Mouse (Mus musculus): ENCODE measurements around the gene Emg1. TPM values are rescaled to one million over a fixed set of nuclear protein-coding genes. Genes with fewer than 3 reads are reported as not detected.

Gene Emg1
- 10 to 100 TPM; 50.7 to 51.1 TPM for total RNA-seq (2021)
- long read RNA-seq, experiment 1, transcript Emg1-201 (6 exons, 1,034 nt) = major isoform, 20 of 27 reads
- long read RNA-seq, experiment 1, partial matches to known transcripts = 1 of 27 reads
- long read RNA-seq, experiment 1, other reads (novel, unspliced or antisense) = 2 of 27 reads
- long read RNA-seq, experiment 2, full-length matches to known transcripts = 37 of 44 reads
- long read RNA-seq, experiment 2, partial matches to known transcripts = 1 of 44 reads
- long read RNA-seq, experiment 2, other reads (novel, unspliced or antisense) = 6 of 44 reads

DNA sequence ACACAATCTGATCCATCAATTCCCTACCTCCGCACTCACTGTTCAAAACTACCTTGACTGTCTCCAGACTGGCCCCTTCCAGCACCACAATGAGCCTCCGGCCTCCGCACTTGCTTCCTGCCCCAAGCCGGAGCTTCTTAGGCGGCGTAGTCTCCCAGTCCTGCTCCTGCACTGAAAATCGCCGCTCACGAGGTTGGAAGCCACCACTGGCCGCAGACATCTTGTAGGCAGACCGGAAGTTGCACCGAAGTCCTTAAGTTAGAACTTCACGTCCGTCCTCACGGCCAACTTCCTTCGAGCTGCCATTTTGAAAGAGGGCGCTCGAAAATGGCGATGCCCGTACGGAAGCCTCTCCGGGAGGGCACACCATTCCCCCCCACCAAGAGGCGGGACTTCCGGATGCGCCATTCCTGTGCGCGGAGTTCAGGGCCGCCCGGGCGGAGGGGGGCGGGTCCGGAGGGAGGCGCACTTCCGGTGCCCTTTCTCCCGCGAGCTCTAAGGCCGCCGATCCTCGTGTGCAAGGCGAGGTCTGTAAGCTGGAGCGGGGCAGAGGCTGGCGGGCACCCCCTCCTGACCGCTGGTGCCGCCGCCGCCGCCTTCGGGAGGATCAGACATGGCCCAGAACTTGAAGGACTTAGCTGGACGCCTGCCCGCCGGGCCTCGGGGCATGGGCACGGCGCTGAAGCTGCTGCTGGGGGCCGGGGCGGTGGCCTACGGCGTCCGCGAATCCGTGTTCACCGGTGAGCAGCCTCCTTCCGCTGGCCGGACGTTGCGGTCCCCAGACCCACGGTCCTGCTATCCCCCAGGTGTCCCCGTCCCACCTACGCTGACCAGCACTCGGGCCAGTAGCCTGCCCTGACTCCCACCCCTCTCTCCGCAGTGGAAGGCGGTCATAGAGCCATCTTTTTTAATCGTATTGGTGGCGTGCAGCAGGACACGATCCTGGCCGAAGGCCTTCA lies at the start of gene Emg1, which contains the start of gene Phb2:
Emg1 (minus strand) TSS at position 355 of the 959 bp plus-strand sequence.
Phb2 (plus strand) TSS at position 513 of the 959 bp plus-strand sequence.
- DNase-seq (ENCODE audit: low spot score in 2 of 2) = peak; percentile 94 to 98

DNA sequence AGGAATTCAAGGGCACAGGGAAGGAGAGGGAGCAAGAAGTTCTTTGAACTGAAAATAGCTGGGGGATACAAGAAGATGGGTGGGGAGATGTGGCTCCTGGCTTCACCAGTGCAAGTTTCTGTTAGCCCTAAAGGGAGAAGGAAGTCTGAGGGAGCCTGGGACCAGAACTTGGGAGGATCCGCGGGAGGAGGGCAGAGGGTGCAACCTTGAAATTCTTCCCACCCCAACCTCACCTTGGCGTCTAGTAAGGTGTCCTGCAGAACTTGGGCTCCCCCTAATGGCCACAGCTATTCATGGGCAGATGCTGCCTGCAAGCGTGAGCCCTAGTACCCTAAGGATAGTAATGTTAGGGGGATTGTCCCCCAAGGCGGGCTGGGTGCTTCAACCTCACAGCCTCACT lies 47.3 kb upstream of the Emg1 start:
- DNase-seq (ENCODE audit: low spot score in 2 of 2) = peak in 1 of 2 experiments; percentile 82

DNA sequence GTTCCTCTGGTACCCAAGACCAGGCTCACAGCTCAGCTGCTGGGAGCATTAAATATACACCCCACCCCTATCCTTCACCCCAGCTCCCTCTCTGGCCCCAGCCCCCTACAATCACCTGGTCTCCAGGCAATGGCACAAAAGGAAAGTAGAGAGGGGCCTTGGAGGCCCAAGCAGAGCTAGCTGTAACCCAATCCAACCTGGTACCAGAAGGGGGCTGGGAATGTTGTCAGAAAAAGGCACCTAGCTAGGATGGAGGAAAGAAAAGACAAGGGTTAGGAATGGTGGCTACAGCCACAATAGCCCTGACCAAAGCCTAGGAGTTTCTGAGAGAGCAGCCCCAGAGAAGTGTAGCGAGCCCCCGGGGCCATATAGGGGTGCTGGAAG lies 46.9 kb upstream of the Emg1 start:
- no peak for DNase-seq (ENCODE audit: low spot score in 2 of 2)

DNA sequence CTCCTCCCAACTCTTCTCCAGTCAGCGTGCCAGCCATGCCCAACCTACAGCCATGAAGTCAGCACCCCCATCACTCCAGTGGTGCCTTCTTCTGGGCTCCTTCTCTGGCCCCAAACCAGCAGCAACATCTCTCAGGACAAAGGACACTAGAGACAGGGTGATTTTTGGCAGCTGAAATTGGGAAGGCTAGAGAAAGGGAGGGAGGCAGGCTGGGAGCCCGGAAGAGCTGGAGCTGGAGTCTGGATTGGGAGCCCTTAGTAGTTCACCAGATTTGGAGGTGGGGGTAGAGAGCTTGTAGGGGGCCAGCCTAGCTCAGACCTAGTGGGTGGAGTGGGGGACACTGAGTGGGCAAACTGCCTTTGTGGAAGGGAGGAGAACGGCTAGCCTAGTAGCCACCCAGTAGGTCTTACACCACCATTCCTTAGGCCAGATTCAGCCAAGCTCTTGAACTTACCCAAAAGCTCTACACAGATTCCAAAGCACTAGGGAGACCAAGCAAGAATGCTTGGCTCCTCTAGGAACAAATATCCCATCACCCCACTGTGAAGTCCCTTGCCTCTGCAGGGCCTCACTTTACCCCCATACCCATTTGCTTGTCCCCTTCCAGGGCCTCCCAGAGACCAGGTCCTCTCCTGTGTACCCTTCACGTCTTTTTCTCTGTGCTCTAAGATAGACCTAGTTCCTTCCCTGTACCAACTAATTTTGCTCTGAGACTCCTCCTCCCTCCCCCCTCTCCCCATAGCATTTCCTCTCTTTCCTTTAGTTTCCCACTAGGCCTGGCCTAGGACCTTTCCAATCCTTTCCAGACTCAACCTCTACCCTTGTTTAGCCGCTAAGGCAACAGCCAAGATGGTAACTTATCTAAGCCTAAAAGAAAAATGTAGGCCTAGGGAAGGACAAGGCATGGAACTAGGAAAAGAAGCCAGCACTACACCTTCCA lies 46.2 kb upstream of the Emg1 start:
- peak in 1 of 2 experiments; percentile 77 for DNase-seq (ENCODE audit: low spot score in 2 of 2)

GRCm38 (mm10) chr6:124757351-124757880 lies 45.4 kb upstream of the Emg1 start:
- no peak for DNase-seq (ENCODE audit: low spot score in 2 of 2)

DNA sequence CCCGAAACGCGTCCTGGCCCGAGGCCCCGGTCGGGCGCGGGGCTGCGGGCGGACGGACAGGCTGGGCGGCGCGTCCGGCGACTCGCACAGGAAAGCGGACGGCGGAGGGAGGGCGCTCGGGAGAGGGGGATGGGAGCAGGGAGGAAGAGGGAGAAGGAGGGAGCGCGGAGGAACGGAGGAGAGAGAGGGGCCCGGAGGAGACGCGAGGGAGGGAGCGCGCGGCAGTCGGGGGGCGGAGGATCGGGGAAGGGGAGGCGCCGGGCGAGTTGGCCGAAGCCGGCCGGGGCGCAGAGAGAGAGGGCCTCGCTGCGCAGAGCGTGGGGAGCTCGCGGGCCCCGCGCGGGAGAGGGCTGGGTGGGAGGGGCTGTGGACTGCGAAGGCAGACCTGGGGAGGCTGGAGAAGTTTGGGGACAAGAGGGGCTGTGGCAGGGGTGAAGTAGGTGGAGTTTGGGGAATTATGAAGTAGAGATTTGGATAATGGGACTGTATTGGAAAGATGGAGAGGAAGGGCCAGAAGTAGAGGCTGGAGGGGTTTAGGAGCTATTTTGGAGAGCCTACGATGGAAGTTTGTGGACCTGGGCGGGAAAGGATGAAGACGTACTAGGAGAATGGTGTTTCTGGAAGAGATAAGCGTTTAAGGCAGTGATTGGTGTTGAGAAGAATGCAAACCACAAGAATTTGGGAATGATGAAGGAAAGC lies 44.8 kb upstream of the Emg1 start:
- DNase-seq (ENCODE audit: low spot score in 2 of 2) = peak in 1 of 2 experiments; percentile 86

DNA sequence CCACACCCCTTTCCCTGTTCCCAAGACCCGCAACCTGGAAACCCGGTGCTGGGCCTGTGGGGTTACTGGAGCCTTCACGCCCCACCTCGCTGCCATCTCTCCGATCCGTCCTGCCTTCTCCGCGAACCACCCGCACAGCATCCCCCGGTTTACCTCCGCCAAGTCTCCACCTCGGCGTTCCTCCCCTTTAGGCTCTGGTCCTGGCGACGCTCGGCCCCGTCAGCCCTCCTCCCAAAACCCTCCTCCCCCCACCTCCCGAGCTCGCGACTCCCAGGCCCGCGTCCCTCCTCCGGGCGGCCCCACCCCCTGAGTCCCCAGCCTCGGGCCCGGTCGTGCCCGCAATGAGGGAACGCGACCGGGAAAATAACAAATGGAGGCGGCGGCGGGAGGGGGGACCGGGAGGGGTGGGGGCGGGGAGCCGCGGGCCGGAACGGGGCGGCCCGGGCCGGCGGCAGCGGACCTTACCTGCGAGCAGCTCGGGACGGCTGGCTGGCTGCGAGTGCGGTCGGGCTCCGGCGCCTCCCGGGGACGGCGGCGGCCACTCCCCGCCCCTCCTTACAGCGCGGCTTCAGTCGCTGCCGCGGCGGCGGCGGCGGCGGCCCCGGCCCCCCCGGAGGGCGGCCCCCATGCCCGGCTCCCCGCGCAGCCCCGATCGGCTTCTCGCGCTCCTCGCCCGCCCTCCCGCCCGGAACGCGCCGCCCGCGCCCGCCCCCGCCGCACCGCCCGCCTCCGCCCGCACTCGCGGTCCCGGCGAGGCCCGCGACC lies 44.0 kb upstream of the Emg1 start, which contains the start of the genes Gm45234 and Atn1:
Gm45234 (minus strand) TSS at position 191 of the 765 bp plus-strand sequence.
Atn1 (minus strand) TSS at position 694 of the 765 bp plus-strand sequence.
- DNase-seq (ENCODE audit: low spot score in 2 of 2) = peak in 1 of 2 experiments; percentile 57

- no peak for DNase-seq (ENCODE audit: low spot score in 2 of 2)
These were observed 43.3 kb upstream of the Emg1 start for GRCm38 (mm10) chr6:124755306-124755705.

GRCm38 (mm10) chr6:124753861-124754260 lies 41.9 kb upstream of the Emg1 start:
- no peak for DNase-seq (ENCODE audit: low spot score in 2 of 2)

GRCm38 (mm10) chr6:124750405-124750804 lies 38.4 kb upstream of the Emg1 start:
- no peak for DNase-seq (ENCODE audit: low spot score in 2 of 2)

DNA sequence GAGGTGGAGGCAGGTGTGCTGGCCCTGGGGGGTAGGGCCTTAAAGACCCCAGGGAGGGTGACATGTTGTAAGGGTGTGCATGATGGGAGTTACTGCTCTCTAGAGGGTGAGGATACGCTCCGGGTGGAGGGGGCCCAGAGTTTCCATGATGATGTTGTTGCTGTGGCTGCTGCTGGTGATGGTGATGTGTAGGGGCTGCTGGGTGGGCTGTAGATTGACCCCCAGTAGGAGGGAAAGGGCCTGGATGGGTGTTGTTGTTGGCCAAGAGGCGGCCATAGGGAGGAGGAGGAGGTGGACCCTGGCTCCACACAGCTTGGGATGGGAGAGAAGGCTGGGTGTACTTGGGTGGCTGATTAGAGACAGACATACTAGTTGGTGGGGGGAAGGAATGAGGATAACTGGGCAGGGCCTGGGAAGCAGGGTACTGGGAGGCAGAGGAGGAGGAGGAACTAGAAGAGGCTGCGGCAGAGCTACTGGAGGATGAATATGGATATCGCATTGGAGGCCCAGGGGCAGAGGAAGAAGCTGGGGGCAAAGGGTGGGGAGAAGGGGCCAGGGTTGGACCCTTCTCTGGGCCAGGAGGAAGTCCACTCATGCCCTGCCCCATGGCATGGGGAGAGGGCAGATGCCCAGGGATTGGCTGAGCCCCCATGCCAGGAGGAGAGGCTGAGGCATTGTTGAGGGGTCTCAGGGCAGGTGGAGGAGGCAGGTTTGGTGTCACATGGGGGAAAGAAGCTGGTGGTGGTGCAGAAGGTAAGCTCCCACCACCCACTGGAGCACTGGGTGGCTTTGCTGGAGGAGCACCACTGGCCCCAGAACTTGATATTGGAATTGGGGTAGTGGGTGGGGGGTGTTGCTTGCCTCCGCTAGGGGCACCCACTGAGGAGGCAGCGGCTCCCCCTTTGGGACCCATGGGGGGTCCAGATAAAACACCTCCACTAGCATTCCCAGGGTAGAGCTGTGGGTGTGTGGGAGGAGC lies 35.0 kb upstream of the Emg1 start:
- no peak for DNase-seq (ENCODE audit: low spot score in 2 of 2)

GRCm38 (mm10) chr6:124746296-124746605 lies 34.3 kb upstream of the Emg1 start:
- DNase-seq (ENCODE audit: low spot score in 2 of 2) = no peak

DNA sequence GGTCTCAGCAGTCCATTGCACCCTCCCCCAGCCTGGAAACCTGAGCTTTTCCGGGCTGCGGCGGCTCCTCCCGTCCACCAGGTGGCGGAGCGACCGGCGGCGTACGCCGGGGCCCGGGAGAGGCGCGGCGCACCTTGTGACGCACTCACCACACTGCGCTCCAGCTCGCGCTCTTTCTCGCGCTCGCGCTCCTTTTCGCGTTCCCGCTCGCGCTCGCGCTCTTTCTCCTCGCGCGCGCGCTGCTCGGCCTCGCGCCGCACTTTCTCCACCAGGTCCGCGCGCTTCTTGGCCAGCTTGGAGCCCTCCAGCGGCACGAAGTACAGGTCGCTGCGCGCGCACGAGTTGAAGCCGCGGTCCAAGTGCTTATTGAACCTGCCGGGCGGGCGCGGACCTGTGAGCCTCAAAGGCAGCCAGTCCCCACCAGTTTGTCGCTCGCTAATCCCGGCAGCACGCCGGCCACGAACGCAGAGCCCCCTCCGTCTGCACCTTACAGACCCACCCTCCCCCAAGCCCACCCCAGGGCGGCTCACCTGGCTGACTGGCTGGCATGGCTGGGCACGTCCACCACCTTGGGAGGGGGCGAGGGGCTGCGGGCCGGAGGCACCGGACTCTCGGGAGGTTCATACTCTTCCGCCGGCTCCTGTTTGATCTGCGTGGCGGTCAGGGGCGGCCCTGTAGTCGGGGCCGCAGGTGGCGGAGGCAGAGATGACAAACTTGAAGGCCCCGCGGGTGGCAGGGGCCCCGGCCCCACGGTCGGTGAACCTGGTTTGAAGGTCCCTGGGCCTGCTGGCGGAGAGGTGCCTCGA lies 33.7 kb upstream of the Emg1 start:
- DNase-seq (ENCODE audit: low spot score in 2 of 2) = peak; percentile 94

DNA sequence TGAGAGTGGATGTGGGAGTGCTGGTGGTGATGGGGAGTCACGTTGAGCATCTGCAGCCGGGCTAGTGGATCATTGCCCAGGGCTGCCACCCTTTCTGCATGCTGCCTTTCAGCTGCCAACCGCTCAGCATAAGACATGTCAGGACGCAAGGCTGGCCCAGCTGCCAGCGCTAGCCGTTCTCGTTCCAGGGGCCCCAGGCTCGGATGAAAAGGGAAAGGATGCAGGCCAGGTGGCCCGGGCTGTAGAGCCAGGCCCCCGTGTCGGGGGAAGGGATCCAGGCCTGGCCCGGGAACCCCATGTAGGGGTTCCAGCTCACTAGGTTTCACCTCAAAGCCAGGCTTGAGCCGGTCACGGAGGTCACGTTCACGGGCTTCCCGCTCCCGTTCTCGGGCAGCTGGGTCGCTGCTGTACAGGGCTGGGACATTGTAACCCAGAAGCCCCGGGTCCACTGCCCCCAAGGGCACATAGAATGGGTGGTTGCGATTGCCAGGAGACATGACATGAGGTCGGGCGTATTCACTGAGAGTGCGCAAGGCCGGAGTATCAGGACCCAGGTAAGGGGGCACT lies 32.9 kb upstream of the Emg1 start:
- DNase-seq (ENCODE audit: low spot score in 2 of 2) = peak in 1 of 2 experiments; percentile 40

GRCm38 (mm10) chr6:124743647-124744046 lies 31.7 kb upstream of the Emg1 start:
- no peak for DNase-seq (ENCODE audit: low spot score in 2 of 2)

DNA sequence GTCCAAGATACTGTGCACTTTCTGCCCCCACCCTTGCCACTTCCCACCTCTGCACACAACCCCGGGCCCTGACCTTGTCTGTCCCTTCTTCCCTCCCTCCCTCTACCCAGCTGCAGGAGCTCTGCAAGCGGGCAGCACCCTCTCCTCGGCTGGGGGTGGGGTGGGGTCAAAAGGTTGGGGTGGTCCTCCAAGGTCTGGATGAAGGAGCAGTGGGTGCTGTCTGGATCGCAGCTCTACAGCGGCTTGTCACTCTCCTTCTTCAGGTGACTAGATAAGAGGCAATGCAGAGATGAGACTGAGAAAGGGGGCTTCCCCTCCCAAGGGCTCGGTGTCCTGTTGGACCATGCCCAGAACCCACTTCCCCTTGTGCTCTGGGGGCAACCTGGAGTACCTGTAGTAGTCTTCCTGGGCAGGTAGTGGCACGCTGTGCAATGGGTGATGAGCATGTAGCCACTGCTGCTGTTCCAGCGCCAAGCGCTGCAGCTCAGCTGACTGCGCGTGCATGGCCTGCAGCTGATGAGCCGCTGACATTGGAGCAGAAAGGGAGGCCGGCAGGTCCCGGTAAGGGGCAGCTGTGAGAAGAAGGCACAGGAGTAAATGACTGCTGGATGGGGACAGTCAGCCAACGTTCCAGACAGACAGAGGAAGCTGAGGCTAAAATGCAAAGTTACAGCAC lies 31.0 kb upstream of the Emg1 start:
- DNase-seq (ENCODE audit: low spot score in 2 of 2) = no peak

All from layer of hippocampus, postnatal 14 days (tissue).